Mouse (Mus musculus): ENCODE results near the gene Ccn1. TPM values are rescaled to one million over a fixed set of nuclear protein-coding genes. Genes with fewer than 3 reads are reported as not detected.

The Ccn1 gene
- polyA plus RNA-seq, 2 experiments, result 53.5 to 105 TPM

DNA sequence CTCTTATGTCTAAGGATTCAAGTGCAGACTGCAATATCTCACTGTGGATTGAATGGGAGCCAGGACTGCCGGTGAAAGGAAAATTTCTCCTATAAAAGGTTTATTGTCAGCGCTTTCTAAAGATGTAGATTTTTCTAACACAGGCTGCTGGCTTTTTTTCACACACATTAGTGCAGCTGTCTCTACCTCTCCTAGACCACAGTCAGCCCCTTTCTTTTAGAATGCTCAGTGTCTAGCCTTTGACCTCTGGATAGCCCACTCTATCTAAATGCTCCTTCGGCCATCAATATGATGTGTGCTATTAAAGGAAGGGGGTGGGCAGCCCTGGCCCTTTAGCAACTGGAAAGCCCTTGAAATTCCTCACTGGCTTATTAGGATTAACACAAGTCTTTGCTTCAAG, 3.8 kb downstream of the Ccn1 start:
- peaks cover 33% of the 10 kb centered on the region for H3K4me1 ChIP-seq (ENCODE audit: control insufficient read depth, insufficient read depth, low read length)
- DNase-seq (ENCODE audit: low spot score), result peak; percentile 46
- 27% methylated on average over 3 of the region's 3 CpGs for WGBS
- peaks cover 19% of the 10 kb centered on the region for H3K36me3 ChIP-seq (ENCODE audit: control insufficient read depth, insufficient read depth, low read length)
- no peak overlapping the region for H3K9ac ChIP-seq (ENCODE audit: low read depth, low read length, severe bottlenecking)
- ATAC-seq (ENCODE audit: low FRiP score, low read depth), result no peak
- no peaks in the 10 kb centered on the region for H3K9me3 ChIP-seq (ENCODE audit: control insufficient read depth, low read length)
- H3K4me3 ChIP-seq (replicated peaks; ENCODE audit: low read length), result no peak overlapping the region
- no peak for TF ChIP-seq POLR2A (IDR thresholded peaks at IDR 0.05; ENCODE audit: borderline replicate concordance, extremely low read depth, insufficient read depth, insufficient read length)
- H3K27me3 ChIP-seq (ENCODE audit: control insufficient read depth, insufficient read depth, low read length), result no peaks in the 10 kb centered on the region
- no peak overlapping the region for H3K27ac ChIP-seq (replicated peaks; ENCODE audit: low read depth, low read length)
- no peak overlapping the region for H3K4me2 ChIP-seq (replicated peaks; ENCODE audit: low read depth, low read length, severe bottlenecking)

DNA sequence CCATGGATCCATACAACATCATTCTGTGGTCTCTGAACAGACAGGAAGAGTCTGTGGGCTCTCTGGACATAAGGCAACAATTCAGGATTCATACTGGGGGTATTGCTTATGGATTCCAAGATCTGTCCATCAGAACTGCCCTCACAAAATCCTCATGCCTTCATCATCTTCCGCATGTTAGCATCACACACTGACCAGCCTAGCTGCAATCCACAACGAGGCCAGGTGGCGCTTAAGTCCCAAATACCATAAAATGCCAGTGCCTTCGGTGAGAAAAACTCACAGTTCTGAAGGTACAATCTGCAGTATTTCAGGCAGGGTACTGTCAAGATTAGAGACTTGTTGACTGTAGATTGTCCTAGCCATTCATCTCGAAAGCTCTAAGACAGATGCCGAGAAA, 4.3 kb downstream of the Ccn1 start:
- no peak for DNase-seq (ENCODE audit: low spot score)
- Histone ChIP-seq H3K36me3 (ENCODE audit: control insufficient read depth, insufficient read depth, low read length) (peaks cover 19% of the 10 kb centered on the region), H3K4me2 (replicated peaks; ENCODE audit: low read depth, low read length, severe bottlenecking) (no peak overlapping the region), H3K9ac (ENCODE audit: low read depth, low read length, severe bottlenecking) (no peak overlapping the region), H3K9me3 (ENCODE audit: control insufficient read depth, low read length) (no peaks in the 10 kb centered on the region), H3K4me1 (ENCODE audit: control insufficient read depth, insufficient read depth, low read length) (peaks cover 29% of the 10 kb centered on the region), H3K27me3 (ENCODE audit: control insufficient read depth, insufficient read depth, low read length) (no peaks in the 10 kb centered on the region), H3K27ac (replicated peaks; ENCODE audit: low read depth, low read length) (no peak overlapping the region), H3K4me3 (replicated peaks; ENCODE audit: low read length) (no peak overlapping the region)
- no peak for ATAC-seq (ENCODE audit: low FRiP score, low read depth)
- WGBS, result 66% methylated on average over 6 of the region's 6 CpGs
- TF ChIP-seq POLR2A (IDR thresholded peaks at IDR 0.05; ENCODE audit: borderline replicate concordance, extremely low read depth, insufficient read depth, insufficient read length), result no peak

DNA sequence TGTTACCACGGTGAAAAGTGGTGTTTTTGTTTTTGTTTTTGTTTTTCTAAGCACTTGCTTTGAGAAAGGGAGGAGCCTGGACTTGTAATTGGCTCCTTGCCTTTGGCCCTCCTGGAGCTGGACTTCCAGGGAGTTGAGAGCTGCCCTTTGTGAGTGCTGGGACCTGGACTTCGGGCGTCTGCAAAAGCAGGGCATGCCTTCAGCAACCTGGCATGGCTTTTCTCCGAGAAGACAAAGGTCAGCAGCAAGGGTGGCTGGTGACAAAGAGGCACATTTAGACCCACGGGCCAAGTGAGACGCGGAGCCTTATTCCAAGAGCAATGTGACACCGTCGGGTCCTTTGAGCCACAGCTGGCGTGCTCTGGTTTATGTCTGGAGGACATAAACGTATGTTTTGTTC, 6.9 kb downstream of the Ccn1 start:
- H3K9me3 ChIP-seq (ENCODE audit: control insufficient read depth, low read length), result no peaks in the 10 kb centered on the region
- H3K4me2 ChIP-seq (replicated peaks; ENCODE audit: low read depth, low read length, severe bottlenecking), result no peak overlapping the region
- peaks cover 34% of the 10 kb centered on the region for H3K4me1 ChIP-seq (ENCODE audit: control insufficient read depth, insufficient read depth, low read length)
- WGBS, result 39% methylated on average over 11 of the region's 11 CpGs
- H3K27me3 ChIP-seq (ENCODE audit: control insufficient read depth, insufficient read depth, low read length), result no peaks in the 10 kb centered on the region
- ATAC-seq (ENCODE audit: low FRiP score, low read depth) (no peak), DNase-seq (ENCODE audit: low spot score) (no peak)
- H3K9ac ChIP-seq (ENCODE audit: low read depth, low read length, severe bottlenecking), result no peak overlapping the region
- H3K4me3 ChIP-seq (replicated peaks; ENCODE audit: low read length), result no peak overlapping the region
- no peak overlapping the region for H3K27ac ChIP-seq (replicated peaks; ENCODE audit: low read depth, low read length)
- H3K36me3 ChIP-seq (ENCODE audit: control insufficient read depth, insufficient read depth, low read length), result peaks cover 13% of the 10 kb centered on the region
- TF ChIP-seq POLR2A (IDR thresholded peaks at IDR 0.05; ENCODE audit: borderline replicate concordance, extremely low read depth, insufficient read depth, insufficient read length), result no peak

DNA sequence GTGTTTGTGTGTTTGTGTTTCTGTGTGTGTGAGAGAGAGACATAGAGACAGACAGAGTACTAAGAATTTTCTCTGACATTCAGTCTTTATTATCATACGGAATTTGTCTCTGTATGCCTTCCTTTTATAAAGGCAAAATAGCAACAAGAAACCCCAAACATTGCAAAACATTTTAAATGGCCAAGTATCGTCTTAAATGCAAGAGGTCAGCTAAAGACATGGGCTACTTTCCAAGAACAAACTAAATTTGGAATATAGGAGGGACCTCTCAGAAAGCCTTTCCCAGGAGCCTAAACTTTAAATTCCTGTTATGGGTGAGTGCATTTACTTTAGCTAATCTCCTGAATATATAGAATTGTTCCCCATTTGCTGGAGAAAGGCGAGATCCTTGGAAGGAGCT, 7.9 kb downstream of the Ccn1 start:
- ATAC-seq (ENCODE audit: low FRiP score, low read depth) (no peak), DNase-seq (ENCODE audit: low spot score) (no peak)
- H3K4me3 ChIP-seq (replicated peaks; ENCODE audit: low read length), result no peak overlapping the region

DNA sequence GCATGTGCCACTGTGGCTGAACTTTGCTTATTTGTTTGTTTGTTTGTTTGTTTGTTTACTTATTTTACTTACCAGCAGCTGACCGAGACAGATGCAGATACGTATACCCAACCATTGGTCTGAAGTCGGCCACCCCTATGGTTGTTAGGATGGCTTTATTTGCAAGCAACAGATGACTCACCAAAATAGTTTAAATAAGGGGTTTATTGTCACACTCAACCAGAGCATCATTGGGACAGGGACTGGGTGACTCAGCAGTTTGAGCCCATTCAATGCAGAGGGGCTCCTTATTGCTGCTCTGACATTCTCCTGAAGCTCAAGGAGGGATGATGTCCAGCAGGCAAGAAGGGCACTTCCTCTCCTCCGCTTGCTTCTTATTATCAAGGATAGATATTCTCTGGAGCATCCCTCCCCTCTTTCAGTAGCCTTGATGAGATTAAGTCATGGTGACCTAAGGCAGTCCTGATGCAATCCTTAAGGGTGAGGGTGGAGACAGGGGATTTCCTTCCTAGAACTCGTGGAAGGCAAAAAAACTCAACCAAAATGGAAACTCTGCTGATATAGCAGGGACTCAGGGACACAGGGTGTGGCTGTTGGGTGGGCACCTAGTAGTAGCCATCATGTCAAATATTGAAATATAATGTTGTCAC, 8.6 kb downstream of the Ccn1 start:
- Histone ChIP-seq H3K9me3 (ENCODE audit: control insufficient read depth, low read length) (no peaks in the 10 kb centered on the region), H3K27me3 (ENCODE audit: control insufficient read depth, insufficient read depth, low read length) (no peaks in the 10 kb centered on the region), H3K4me3 (replicated peaks; ENCODE audit: low read length) (no peak overlapping the region), H3K36me3 (ENCODE audit: control insufficient read depth, insufficient read depth, low read length) (no peaks in the 10 kb centered on the region), H3K4me1 (ENCODE audit: control insufficient read depth, insufficient read depth, low read length) (peaks cover 22% of the 10 kb centered on the region), H3K27ac (replicated peaks; ENCODE audit: low read depth, low read length) (no peak overlapping the region), H3K4me2 (replicated peaks; ENCODE audit: low read depth, low read length, severe bottlenecking) (no peak overlapping the region), H3K9ac (ENCODE audit: low read depth, low read length, severe bottlenecking) (no peak overlapping the region)
- ATAC-seq (ENCODE audit: low FRiP score, low read depth), result no peak
- TF ChIP-seq POLR2A (IDR thresholded peaks at IDR 0.05; ENCODE audit: borderline replicate concordance, extremely low read depth, insufficient read depth, insufficient read length), result no peak
- DNase-seq (ENCODE audit: low spot score), result no peak
- WGBS, result 88% methylated on average over 5 of the region's 5 CpGs

More for the DNA sequence above, 7.9 kb downstream of the Ccn1 start:
- Histone ChIP-seq H3K27ac (replicated peaks; ENCODE audit: low read depth, low read length) (no peak overlapping the region), H3K27me3 (ENCODE audit: control insufficient read depth, insufficient read depth, low read length) (no peaks in the 10 kb centered on the region), H3K9me3 (ENCODE audit: control insufficient read depth, low read length) (no peaks in the 10 kb centered on the region), H3K36me3 (ENCODE audit: control insufficient read depth, insufficient read depth, low read length) (peaks cover 3% of the 10 kb centered on the region; the same call in 1 of the 2 replicates), H3K9ac (ENCODE audit: low read depth, low read length, severe bottlenecking) (no peak overlapping the region), H3K4me2 (replicated peaks; ENCODE audit: low read depth, low read length, severe bottlenecking) (no peak overlapping the region), H3K4me1 (ENCODE audit: control insufficient read depth, insufficient read depth, low read length) (peaks cover 27% of the 10 kb centered on the region)
- 57% methylated on average over 3 of the region's 3 CpGs for WGBS
- no peak for TF ChIP-seq POLR2A (IDR thresholded peaks at IDR 0.05; ENCODE audit: borderline replicate concordance, extremely low read depth, insufficient read depth, insufficient read length)

Measured in limb, embryonic 14.5 days (tissue).